Mouse (Mus musculus) intestine, embryonic 16.5 days (tissue): ENCODE results near the gene Pibf1. TPM values are rescaled to one million over a fixed set of nuclear protein-coding genes. Genes with fewer than 3 reads are reported as not detected.

ENCODE experiments used
- ATAC-seq: fragments of 200-750 bp; cut with Nextera tagmentation; 2 replicates; pipeline ENCODE4 v1.8.0; 2017; ENCODE audit warnings: moderate TSS enrichment, moderate library complexity
- H3K27ac ChIP-seq: fragments of 300-500 bp; sonication (generic); 2 replicates; pipeline ENCODE4 v1.5.1; 2014; ENCODE audit warnings: mild to moderate bottlenecking, low read length
- H3K27me3 ChIP-seq: fragments of 300-500 bp; sonication (generic); replicated peaks from 2 replicates; pipeline ENCODE4 v1.6.1; 2014; ENCODE audit warnings: low read length, control low read depth, mixed read lengths; ENCODE audit not compliant: control insufficient read depth, insufficient read depth
- H3K36me3 ChIP-seq: fragments of 300-500 bp; sonication (generic); 2 replicates; pipeline ENCODE4 v1.6.1; 2014; ENCODE audit warnings: low read length, control low read depth; ENCODE audit not compliant: control insufficient read depth, insufficient read depth
- H3K4me1 ChIP-seq: fragments of 300-500 bp; sonication (generic); 2 replicates; pipeline ENCODE4 v1.6.1; 2014; ENCODE audit warnings: low read length, control low read depth, mixed read lengths; ENCODE audit not compliant: control insufficient read depth, insufficient read depth
- H3K4me2 ChIP-seq: fragments of 300-500 bp; sonication (generic); 2 replicates; pipeline ENCODE4 v1.6.1; 2014; ENCODE audit warnings: low read depth, low read length, control low read depth
- H3K4me3 ChIP-seq: fragments of 300-500 bp; sonication (generic); 2 replicates; pipeline ENCODE4 v1.5.1; 2014; ENCODE audit warnings: mild to moderate bottlenecking, low read length
- H3K9ac ChIP-seq: fragments of 300-500 bp; sonication (generic); 2 replicates; pipeline ENCODE4 v1.6.1; 2014; ENCODE audit warnings: low read depth, low read length
- H3K9me3 ChIP-seq: fragments of 300-500 bp; sonication (generic); 2 replicates; pipeline ENCODE4 v1.6.1; 2016; ENCODE audit warnings: low read length, control low read depth; ENCODE audit not compliant: control insufficient read depth
- WGBS: fragments of 180-500 bp; shearing (Covaris S2); extraction: QIAGEN DNeasy Blood & Tissue Kit; methylation state at CpG from one replicate; pipeline ENCODE4 v1.1.7; 2014; 5-methylcytosine and 5-hydroxymethylcytosine counted together
- polyA plus RNA-seq: library from polyadenylated mRNA; unstranded; fragments of >200 nt; fragmentation: Nextera tagmentation; extraction: Ambion mirVana; gene quantifications from 2 replicates; pipeline ENCODE4 v1.2.1, GENCODE M21; 2015

Gene Pibf1
- polyA plus RNA-seq, 1 experiment from 2014 or later: 13.3 TPM

- H3K27me3 ChIP-seq: no peaks in the 10 kb centered on the region
- ATAC-seq: no peak
- 87% methylated on average over 2 of the region's 2 CpGs for WGBS
- no peak overlapping the region for H3K4me2 ChIP-seq
- H3K27ac ChIP-seq: no peak overlapping the region
- no peaks in the 10 kb centered on the region for H3K9me3 ChIP-seq
- no peak overlapping the region for H3K4me3 ChIP-seq
- no peak overlapping the region for H3K9ac ChIP-seq
- H3K36me3 ChIP-seq: 0 out of 2 replicates have a peak, but pooled peaks cover 4% of the 10 kb centered on the region
- H3K4me1 ChIP-seq: no peaks in the 10 kb centered on the region
Observed at GRCm38 (mm10) chr14:99106671-99107070, 7.4 kb downstream of the Pibf1 start.

DNA sequence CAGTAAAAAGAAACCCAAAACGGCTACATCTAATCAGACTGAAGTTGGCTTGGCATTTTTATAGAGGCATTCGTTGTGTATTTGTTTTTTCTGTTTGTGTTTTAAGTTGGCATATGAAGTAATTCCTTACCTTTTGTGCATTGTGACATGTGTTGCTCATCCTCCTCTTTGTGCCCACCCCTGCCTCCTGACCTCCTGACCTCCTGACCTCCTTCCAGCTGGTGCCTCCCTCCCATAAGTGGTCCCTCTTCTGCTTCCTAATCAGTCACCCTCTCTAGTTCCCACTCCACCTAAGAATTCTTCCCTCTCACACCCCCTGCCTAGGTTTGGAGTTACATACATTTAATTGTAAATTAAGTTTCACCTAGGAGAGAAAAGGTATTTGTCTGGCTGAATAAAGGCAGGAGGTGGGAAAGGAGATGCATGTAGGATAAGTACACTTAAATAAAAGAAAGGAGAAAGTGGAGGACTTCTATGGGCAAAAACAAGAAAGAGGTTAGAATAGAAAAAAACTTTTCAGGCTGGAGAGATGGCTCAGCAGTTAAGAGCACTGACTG is 8.5 kb downstream of the Pibf1 start:
- no peak overlapping the region for H3K4me2 ChIP-seq
- H3K9ac ChIP-seq: no peak overlapping the region
- H3K4me3 ChIP-seq: no peak overlapping the region
- 0 out of 2 replicates have a peak, but pooled peaks cover 4% of the 10 kb centered on the region for H3K36me3 ChIP-seq
- no peaks in the 10 kb centered on the region for H3K27me3 ChIP-seq
- 74% methylated on average over 2 of the region's 2 CpGs for WGBS
- H3K9me3 ChIP-seq: no peaks in the 10 kb centered on the region
- no peaks in the 10 kb centered on the region for H3K4me1 ChIP-seq
- H3K27ac ChIP-seq: no peak overlapping the region
- no peak for ATAC-seq

DNA sequence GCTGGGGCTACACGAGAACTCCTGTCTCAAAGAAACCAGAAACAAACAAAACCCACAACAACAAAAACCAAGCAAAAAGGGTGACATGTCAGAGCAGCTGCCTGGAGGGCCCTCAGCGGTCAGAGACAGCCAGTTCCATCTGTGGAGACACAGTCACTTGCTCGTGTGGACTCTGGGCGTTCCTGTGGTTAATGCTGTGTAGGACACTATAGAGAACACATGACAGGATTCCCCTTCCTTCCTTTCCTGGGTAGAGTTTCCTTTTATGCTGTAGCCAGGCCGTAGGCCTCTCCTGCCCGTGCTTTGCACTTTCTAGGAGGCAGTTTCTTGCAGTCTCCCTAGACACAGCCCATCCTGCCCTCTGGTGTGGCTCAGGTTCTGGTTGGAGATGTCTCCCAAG is 9.5 kb downstream of the Pibf1 start:
- Histone ChIP-seq H3K9ac (no peak overlapping the region), H3K4me2 (no peak overlapping the region), H3K9me3 (no peaks in the 10 kb centered on the region), H3K36me3 (0 out of 2 replicates have a peak, but pooled peaks cover 4% of the 10 kb centered on the region), H3K4me1 (no peaks in the 10 kb centered on the region), H3K27ac (no peak overlapping the region), H3K4me3 (no peak overlapping the region), H3K27me3 (no peaks in the 10 kb centered on the region)
- WGBS: 81% methylated on average over 6 of the region's 6 CpGs
- ATAC-seq: no peak

DNA sequence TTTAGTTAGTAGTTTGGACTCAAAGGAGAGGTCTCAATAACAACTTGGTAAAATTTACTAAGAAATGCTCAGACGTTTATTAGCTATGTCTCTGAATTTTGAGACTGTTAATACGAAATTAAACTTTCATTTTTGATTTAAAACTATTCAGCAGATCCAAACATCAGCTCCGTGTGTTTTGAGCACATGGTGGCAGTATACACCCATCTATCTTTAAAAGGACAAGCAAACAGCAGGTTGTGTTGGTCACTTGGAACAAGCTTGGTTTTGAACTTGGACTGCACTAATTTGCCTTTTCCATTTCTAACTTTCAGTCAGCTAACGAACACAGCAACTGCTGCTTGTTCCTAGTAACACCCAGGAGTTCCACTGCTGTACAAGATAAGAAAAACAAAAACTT is 18.4 kb downstream of the Pibf1 start:
- WGBS: 81% methylated on average over 4 of the region's 4 CpGs
- peaks cover 2% of the 10 kb centered on the region; the same call in 1 of the 2 replicates for H3K4me1 ChIP-seq
- no peaks in the 10 kb centered on the region for H3K27me3 ChIP-seq
- H3K4me3 ChIP-seq: no peak overlapping the region
- no peak overlapping the region for H3K4me2 ChIP-seq
- no peak for ATAC-seq
- H3K36me3 ChIP-seq: no peaks in the 10 kb centered on the region
- H3K27ac ChIP-seq: no peak overlapping the region
- H3K9ac ChIP-seq: no peak overlapping the region
- no peaks in the 10 kb centered on the region for H3K9me3 ChIP-seq

DNA sequence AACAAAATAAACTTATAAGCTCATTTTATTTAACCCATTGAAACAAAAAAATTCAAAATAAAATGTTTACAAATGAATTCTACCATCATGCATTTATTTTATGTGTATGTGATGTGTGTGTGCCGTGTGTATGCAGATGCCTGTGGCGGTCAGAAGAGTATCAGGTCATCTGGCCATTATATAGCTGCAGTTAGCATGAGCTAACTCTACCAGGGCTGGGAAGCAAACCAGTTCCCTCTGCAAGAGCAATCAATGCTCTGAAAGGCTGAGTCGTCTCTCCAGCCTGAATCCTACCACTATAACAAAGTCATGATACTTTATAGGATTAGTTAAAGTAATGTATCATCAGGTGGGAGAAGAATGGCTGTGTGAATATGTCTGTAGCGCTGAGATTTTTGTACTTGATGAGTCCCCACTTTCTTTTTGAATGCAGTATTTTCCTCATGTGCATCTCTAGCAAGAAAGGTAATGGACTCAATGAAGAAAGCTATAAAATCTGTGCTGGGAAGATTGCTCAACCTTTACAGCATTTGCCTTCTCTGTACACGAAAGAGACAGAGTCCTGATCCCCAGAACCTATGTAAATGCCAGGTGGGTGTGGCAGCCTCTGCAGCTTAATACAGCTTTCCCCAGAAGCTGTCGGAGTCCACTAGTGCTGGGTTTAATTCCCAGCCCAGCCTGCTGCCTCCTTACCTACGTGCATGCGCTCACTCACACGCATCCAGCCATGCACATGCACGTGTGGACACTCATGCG is 22.5 kb downstream of the Pibf1 start:
- H3K4me2 ChIP-seq: peak overlapping the region; percentile 21; the same call in 1 of the 2 replicates
- WGBS: 77% methylated on average over 11 of the region's 11 CpGs
- H3K36me3 ChIP-seq: no peaks in the 10 kb centered on the region
- peak overlapping the region; percentile 39 for H3K27ac ChIP-seq
- peak; percentile 95 for ATAC-seq
- no peaks in the 10 kb centered on the region for H3K27me3 ChIP-seq
- H3K4me3 ChIP-seq: no peak overlapping the region
- no peak overlapping the region for H3K9ac ChIP-seq
- no peaks in the 10 kb centered on the region for H3K9me3 ChIP-seq
- peaks cover 2% of the 10 kb centered on the region; the same call in 1 of the 2 replicates for H3K4me1 ChIP-seq

- ATAC-seq: no peak
- no peak overlapping the region for H3K27ac ChIP-seq
Observed at GRCm38 (mm10) chr14:99124076-99124475, 24.9 kb downstream of the Pibf1 start.

DNA sequence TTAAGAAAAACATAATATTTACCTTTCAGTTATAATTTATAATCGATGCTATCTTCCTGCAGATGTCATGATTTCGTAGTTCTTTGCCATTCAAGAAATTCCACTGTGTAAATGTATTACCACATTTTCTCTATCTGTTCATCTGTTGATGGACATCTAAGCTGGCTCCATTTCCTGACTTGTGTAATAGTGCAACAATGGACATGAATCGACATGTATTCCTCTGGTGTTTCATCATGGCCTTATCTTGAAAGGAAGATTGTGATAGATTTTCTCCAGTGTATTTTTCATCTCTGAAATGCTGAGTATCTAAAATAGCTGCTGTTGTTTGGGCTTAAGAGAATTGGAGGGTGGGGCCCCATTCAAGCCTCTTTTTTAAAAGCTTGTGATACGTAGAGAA is 27.5 kb downstream of the Pibf1 start:
- peaks cover 2% of the 10 kb centered on the region; the same call in 1 of the 2 replicates for H3K4me1 ChIP-seq
- no peak overlapping the region for H3K9ac ChIP-seq
- no peaks in the 10 kb centered on the region for H3K9me3 ChIP-seq
- H3K36me3 ChIP-seq: no peaks in the 10 kb centered on the region
- no peak overlapping the region for H3K27ac ChIP-seq
- H3K4me3 ChIP-seq: no peak overlapping the region
- H3K27me3 ChIP-seq: no peaks in the 10 kb centered on the region
- H3K4me2 ChIP-seq: no peak overlapping the region
- ATAC-seq: no peak
- WGBS: 82% methylated on average over 4 of the region's 4 CpGs

More at GRCm38 (mm10) chr14:99124076-99124475, 24.9 kb downstream of the Pibf1 start:
- 90% methylated on average over 4 of the region's 4 CpGs for WGBS
- Histone ChIP-seq H3K9ac (no peak overlapping the region), H3K4me3 (no peak overlapping the region), H3K27me3 (no peaks in the 10 kb centered on the region), H3K4me1 (peaks cover 2% of the 10 kb centered on the region; the same call in 1 of the 2 replicates), H3K4me2 (no peak overlapping the region), H3K9me3 (no peaks in the 10 kb centered on the region), H3K36me3 (no peaks in the 10 kb centered on the region)

DNA sequence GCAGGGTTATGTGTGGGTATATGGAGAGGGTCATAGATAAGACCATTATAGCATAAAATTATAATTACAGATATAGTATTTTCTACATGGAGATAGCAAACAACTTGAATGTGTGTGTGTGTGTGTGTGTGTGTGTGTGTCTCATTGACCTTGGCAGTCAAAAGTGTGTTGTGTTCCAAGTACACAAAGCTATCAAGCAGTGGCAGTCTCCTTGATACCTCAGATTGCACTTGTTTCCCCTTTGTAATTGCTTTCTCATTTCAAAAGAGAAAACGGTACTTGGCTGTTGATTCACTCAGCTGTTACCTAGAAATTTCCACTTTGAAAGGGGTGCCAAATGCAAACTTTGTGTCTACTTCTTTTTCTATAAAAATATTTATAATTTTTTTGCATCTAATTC is 28.3 kb downstream of the Pibf1 start:
- no peaks in the 10 kb centered on the region for H3K4me1 ChIP-seq
- H3K9me3 ChIP-seq: no peaks in the 10 kb centered on the region
- H3K4me2 ChIP-seq: no peak overlapping the region
- H3K27me3 ChIP-seq: no peaks in the 10 kb centered on the region
- no peak overlapping the region for H3K9ac ChIP-seq
- H3K27ac ChIP-seq: no peak overlapping the region
- 75% methylated on average over 1 of the region's 1 CpGs for WGBS
- H3K4me3 ChIP-seq: no peak overlapping the region
- H3K36me3 ChIP-seq: no peaks in the 10 kb centered on the region
- ATAC-seq: no peak

GRCm38 (mm10) chr14:99129050-99129449 is 29.8 kb downstream of the Pibf1 start:
- Histone ChIP-seq H3K4me3 (no peak overlapping the region), H3K36me3 (no peaks in the 10 kb centered on the region), H3K27me3 (no peaks in the 10 kb centered on the region), H3K4me1 (no peaks in the 10 kb centered on the region), H3K4me2 (no peak overlapping the region), H3K9me3 (no peaks in the 10 kb centered on the region), H3K27ac (no peak overlapping the region), H3K9ac (no peak overlapping the region)
- ATAC-seq: peak; percentile 83
- 88% methylated on average over 2 of the region's 2 CpGs for WGBS
